Mouse (Mus musculus): ENCODE measurements around the gene Chrna1. TPM values are rescaled to one million over a fixed set of nuclear protein-coding genes. Genes with fewer than 3 reads are reported as not detected.

Gene Chrna1
- not detected in 2 replicates for polyA plus RNA-seq (2011; ENCODE audit: insufficient read depth, insufficient read length, low read depth, missing spikeins)

DNA sequence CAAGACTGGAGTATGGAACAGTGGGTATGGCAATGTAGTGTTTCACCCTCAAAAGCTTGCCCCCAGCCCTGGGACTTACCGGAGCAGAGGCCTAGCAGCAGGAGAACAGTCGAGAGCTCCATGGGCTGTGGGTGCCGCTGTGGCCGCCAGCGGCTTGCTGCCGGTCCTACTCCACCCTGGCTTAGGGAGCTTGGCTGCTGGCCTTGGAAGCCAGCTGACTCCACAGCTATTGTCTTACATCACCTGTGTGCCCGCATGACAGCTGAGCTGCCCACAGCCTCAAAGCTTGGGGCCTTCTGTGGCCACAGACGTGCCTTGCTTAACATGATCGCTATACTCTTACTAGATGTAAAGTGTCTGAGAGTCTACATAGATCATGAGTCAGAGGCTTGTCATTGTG is at the start of gene Chrna1:
Gene Chrna1 (minus strand): TSS at position 173 of the 400 bp plus-strand sequence.
- Histone ChIP-seq H3K4me1 (ENCODE audit: control insufficient read depth, insufficient read depth, low read length) (no peaks in the 10 kb centered on the region), H3K27ac (ENCODE audit: insufficient read depth, low read length) (no peak within 1 kb of the TSS), H3K27me3 (ENCODE audit: control insufficient read depth, insufficient read depth, low read length, poor library complexity, severe bottlenecking) (no peaks in the 10 kb centered on the region), H3K36me3 (ENCODE audit: control insufficient read depth, insufficient read depth, low read length, poor library complexity, severe bottlenecking) (no peaks in the 10 kb centered on the region), H3K9ac (ENCODE audit: low read depth, poor library complexity, severe bottlenecking) (no peak within 1 kb of the TSS), H3K4me3 (ENCODE audit: low read depth, low read length) (no peak within 1 kb of the TSS), H3K9me3 (replicated peaks; ENCODE audit: control insufficient read depth, insufficient read depth, low read length, poor library complexity, severe bottlenecking) (no peaks in the 10 kb centered on the region)
- TF ChIP-seq CTCF (IDR thresholded peaks at IDR 0.05; ENCODE audit: low read depth, low read length), result no peak
- no peak for TF ChIP-seq EP300 (IDR thresholded peaks at IDR 0.05; ENCODE audit: insufficient read depth, low read depth, low read length)
- TF ChIP-seq POLR2A (IDR thresholded peaks at IDR 0.05; ENCODE audit: insufficient read depth, low read length), result no peak

DNA sequence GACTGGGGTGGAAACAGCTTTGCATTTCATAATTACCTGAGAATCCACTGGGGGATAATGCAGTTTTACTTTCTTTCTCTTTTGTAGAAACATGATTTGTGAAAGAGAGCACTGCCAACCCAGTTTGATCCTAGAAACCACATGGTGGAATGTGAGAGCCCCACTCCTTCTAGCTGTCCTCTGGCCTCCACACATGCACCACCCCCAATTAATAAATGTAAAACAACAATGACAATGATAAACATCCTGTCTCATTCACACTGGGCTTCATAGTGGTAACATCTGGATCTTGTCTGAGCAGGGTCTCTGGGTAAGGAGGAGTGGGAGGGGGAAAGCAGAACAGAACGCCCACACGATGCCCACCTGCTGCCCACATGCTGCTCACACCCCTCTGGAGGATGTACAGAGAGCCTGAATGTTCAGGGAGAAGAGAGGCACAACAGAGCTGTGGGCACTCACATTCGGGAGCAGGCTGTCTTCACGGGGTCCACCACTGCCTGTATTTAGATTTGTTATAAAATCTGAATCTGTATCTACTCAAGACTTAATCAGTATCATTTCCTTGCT is 38.4 kb upstream of the Chrna1 start:
- H3K36me3 ChIP-seq (ENCODE audit: control insufficient read depth, insufficient read depth, low read length, poor library complexity, severe bottlenecking), result peaks cover 3% of the 10 kb centered on the region; the same call in 1 of the 2 replicates
- H3K9ac ChIP-seq (ENCODE audit: low read depth, poor library complexity, severe bottlenecking), result no peak overlapping the region
- no peaks in the 10 kb centered on the region for H3K4me1 ChIP-seq (ENCODE audit: control insufficient read depth, insufficient read depth, low read length)
- H3K27me3 ChIP-seq (ENCODE audit: control insufficient read depth, insufficient read depth, low read length, poor library complexity, severe bottlenecking), result no peaks in the 10 kb centered on the region
- no peaks in the 10 kb centered on the region for H3K9me3 ChIP-seq (replicated peaks; ENCODE audit: control insufficient read depth, insufficient read depth, low read length, poor library complexity, severe bottlenecking)
- no peak overlapping the region for H3K4me3 ChIP-seq (ENCODE audit: low read depth, low read length)
- TF ChIP-seq CTCF (IDR thresholded peaks at IDR 0.05; ENCODE audit: low read depth, low read length) (no peak), EP300 (IDR thresholded peaks at IDR 0.05; ENCODE audit: insufficient read depth, low read depth, low read length) (no peak), POLR2A (IDR thresholded peaks at IDR 0.05; ENCODE audit: insufficient read depth, low read length) (no peak)
- H3K27ac ChIP-seq (ENCODE audit: insufficient read depth, low read length), result no peak overlapping the region

DNA sequence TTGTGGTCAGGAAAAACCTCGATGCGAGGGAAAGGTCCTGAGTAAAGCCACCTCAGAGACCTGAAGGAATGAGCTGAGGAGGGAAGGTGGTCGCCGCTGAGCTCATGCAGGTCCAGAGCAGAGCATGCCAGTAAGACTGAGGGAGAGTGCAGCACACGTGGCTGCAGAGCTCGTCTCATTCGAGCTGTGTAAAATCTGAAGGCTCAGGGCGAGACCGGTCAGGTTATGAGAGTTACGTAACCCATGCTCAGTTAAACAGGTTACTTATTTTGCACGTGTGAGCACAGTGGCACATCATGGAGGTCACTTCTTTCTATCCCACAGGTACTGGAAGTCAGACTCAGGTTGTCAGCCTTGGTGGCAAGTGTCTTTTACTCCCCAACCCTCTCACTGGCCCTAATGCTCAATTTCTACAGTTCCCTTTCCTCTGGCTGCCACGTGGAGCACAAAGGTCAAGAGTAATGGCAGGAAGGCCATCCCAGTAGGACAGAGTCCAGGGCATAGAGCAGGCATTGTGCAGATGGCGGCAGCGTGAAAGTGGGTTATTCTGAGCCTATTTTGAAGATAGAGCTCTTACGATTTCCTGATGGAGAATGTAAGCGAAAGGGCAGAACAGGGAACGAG is 36.4 kb upstream of the Chrna1 start:
- TF ChIP-seq POLR2A (IDR thresholded peaks at IDR 0.05; ENCODE audit: insufficient read depth, low read length), result no peak
- no peak for TF ChIP-seq CTCF (IDR thresholded peaks at IDR 0.05; ENCODE audit: low read depth, low read length)
- no peak for TF ChIP-seq EP300 (IDR thresholded peaks at IDR 0.05; ENCODE audit: insufficient read depth, low read depth, low read length)
- no peaks in the 10 kb centered on the region for H3K9me3 ChIP-seq (replicated peaks; ENCODE audit: control insufficient read depth, insufficient read depth, low read length, poor library complexity, severe bottlenecking)
- H3K27ac ChIP-seq (ENCODE audit: insufficient read depth, low read length), result no peak overlapping the region
- no peak overlapping the region for H3K9ac ChIP-seq (ENCODE audit: low read depth, poor library complexity, severe bottlenecking)
- H3K4me3 ChIP-seq (ENCODE audit: low read depth, low read length), result no peak overlapping the region
- no peaks in the 10 kb centered on the region for H3K36me3 ChIP-seq (ENCODE audit: control insufficient read depth, insufficient read depth, low read length, poor library complexity, severe bottlenecking)
- H3K27me3 ChIP-seq (ENCODE audit: control insufficient read depth, insufficient read depth, low read length, poor library complexity, severe bottlenecking), result no peaks in the 10 kb centered on the region
- no peaks in the 10 kb centered on the region for H3K4me1 ChIP-seq (ENCODE audit: control insufficient read depth, insufficient read depth, low read length)

DNA sequence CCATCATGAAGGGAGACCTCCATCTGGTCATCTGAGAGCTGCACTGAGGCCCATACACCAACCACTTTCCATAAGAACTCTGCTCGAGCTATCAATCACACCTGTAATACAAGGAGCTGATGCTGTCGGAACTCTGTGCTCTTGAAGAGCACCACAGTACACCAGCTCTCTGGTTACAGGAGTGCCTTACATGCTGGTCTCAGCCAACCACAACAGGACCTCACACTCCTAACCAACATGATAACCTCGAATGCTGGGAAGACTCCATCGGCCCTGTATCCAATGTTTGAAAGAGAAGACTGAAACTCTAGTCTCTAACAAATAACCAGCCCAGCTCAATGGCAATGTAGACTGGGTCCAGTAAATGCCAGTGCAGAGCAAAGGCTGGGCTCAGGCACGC is 35.3 kb upstream of the Chrna1 start:
- Histone ChIP-seq H3K9me3 (replicated peaks; ENCODE audit: control insufficient read depth, insufficient read depth, low read length, poor library complexity, severe bottlenecking) (no peaks in the 10 kb centered on the region), H3K27me3 (ENCODE audit: control insufficient read depth, insufficient read depth, low read length, poor library complexity, severe bottlenecking) (no peaks in the 10 kb centered on the region), H3K4me1 (ENCODE audit: control insufficient read depth, insufficient read depth, low read length) (no peaks in the 10 kb centered on the region), H3K36me3 (ENCODE audit: control insufficient read depth, insufficient read depth, low read length, poor library complexity, severe bottlenecking) (no peaks in the 10 kb centered on the region), H3K27ac (ENCODE audit: insufficient read depth, low read length) (no peak overlapping the region), H3K9ac (ENCODE audit: low read depth, poor library complexity, severe bottlenecking) (no peak overlapping the region), H3K4me3 (ENCODE audit: low read depth, low read length) (no peak overlapping the region)
- TF ChIP-seq POLR2A (IDR thresholded peaks at IDR 0.05; ENCODE audit: insufficient read depth, low read length) (no peak), CTCF (IDR thresholded peaks at IDR 0.05; ENCODE audit: low read depth, low read length) (no peak), EP300 (IDR thresholded peaks at IDR 0.05; ENCODE audit: insufficient read depth, low read depth, low read length) (no peak)

DNA sequence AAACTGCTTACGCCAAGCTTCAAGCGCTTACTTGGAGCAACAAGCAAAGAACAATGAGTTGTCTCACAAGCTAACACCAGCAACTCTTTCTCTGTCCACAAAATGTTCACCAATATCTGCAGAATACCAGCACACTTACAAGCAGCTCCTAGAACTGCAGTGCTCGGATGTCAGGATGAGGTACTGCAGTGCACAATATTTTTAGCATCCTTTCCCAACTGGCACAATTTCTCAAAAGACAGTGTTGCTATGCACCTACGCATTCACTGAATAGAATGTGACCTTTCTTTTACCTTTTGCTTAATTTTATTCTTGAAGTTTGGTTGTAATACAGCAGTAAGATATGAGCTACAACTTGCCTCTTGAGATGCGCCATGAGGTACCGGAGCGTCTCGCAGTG is 34.2 kb upstream of the Chrna1 start:
- Histone ChIP-seq H3K27ac (ENCODE audit: insufficient read depth, low read length) (no peak overlapping the region), H3K27me3 (ENCODE audit: control insufficient read depth, insufficient read depth, low read length, poor library complexity, severe bottlenecking) (no peaks in the 10 kb centered on the region), H3K4me3 (ENCODE audit: low read depth, low read length) (no peak overlapping the region), H3K36me3 (ENCODE audit: control insufficient read depth, insufficient read depth, low read length, poor library complexity, severe bottlenecking) (no peaks in the 10 kb centered on the region), H3K9ac (ENCODE audit: low read depth, poor library complexity, severe bottlenecking) (no peak overlapping the region), H3K4me1 (ENCODE audit: control insufficient read depth, insufficient read depth, low read length) (no peaks in the 10 kb centered on the region), H3K9me3 (replicated peaks; ENCODE audit: control insufficient read depth, insufficient read depth, low read length, poor library complexity, severe bottlenecking) (no peaks in the 10 kb centered on the region)
- TF ChIP-seq CTCF (IDR thresholded peaks at IDR 0.05; ENCODE audit: low read depth, low read length) (no peak), POLR2A (IDR thresholded peaks at IDR 0.05; ENCODE audit: insufficient read depth, low read length) (no peak), EP300 (IDR thresholded peaks at IDR 0.05; ENCODE audit: insufficient read depth, low read depth, low read length) (no peak)

DNA sequence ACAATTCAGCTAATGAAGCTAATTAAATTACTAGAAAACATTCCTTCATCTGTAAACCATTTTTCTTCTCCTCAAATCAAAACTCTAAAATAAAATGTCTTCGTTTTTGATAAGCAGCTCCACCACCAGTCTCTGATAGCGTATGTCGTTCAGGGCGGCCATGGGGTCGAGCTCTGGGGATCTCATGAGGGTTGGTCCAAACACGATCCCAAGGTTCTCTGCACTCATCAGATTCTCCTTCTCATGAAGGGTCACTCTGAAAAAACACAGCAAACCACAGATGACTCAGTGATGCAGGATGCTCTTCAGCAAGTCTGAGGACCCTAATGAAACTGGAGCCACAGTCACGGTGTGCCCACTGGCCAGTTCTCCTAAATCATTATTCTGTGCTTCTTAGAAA is 32.8 kb upstream of the Chrna1 start:
- Histone ChIP-seq H3K9me3 (replicated peaks; ENCODE audit: control insufficient read depth, insufficient read depth, low read length, poor library complexity, severe bottlenecking) (no peaks in the 10 kb centered on the region), H3K4me1 (ENCODE audit: control insufficient read depth, insufficient read depth, low read length) (no peaks in the 10 kb centered on the region), H3K27ac (ENCODE audit: insufficient read depth, low read length) (no peak overlapping the region), H3K4me3 (ENCODE audit: low read depth, low read length) (no peak overlapping the region), H3K36me3 (ENCODE audit: control insufficient read depth, insufficient read depth, low read length, poor library complexity, severe bottlenecking) (no peaks in the 10 kb centered on the region), H3K27me3 (ENCODE audit: control insufficient read depth, insufficient read depth, low read length, poor library complexity, severe bottlenecking) (no peaks in the 10 kb centered on the region), H3K9ac (ENCODE audit: low read depth, poor library complexity, severe bottlenecking) (no peak overlapping the region)
- TF ChIP-seq POLR2A (IDR thresholded peaks at IDR 0.05; ENCODE audit: insufficient read depth, low read length) (no peak), EP300 (IDR thresholded peaks at IDR 0.05; ENCODE audit: insufficient read depth, low read depth, low read length) (no peak), CTCF (IDR thresholded peaks at IDR 0.05; ENCODE audit: low read depth, low read length) (no peak)
